Mouse (Mus musculus): ENCODE measurements around the gene Adamtsl2.

Adamtsl2 gene

DNA sequence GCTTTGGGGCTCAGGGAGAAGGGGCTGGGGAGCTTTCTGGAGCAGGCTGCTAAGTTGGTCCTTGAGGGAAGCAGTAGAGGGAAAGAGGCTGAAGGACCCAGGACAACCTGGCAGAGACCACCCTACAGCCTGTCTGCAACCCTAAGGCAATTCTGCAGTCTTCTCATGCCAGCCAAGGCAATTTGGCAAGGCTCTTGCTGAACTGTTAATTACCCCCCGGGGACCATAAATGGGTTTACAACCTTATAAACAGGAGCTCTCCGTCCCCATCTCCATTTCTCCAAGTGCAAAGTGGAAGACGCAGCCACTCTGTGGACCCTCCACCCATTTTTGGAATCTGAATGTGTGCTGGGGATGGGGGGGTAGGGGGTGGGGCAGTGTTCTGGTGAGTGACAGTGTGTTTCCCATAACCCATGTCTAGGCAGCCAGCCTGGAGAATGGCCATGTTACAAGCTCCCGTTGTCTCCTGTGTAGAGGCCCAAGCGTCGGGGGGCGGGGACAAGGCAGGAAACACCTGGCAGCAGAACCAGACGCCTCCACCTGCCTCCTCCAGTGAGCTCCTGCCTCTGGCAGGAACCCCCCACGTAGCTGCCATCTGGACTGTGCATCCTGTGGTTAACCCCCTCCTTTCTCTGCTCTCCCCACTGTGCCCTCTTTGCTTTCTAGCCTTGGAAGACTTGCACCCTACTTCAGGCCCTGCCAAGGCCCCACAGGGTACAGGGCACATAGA, 42.6 kb downstream of the Adamtsl2 start:
- peak; percentile 82 to 86 for DNase-seq

GRCm38 (mm10) chr2:27122578-27122977, 43.4 kb downstream of the Adamtsl2 start:
- peak; percentile 21 to 24 for DNase-seq

DNA sequence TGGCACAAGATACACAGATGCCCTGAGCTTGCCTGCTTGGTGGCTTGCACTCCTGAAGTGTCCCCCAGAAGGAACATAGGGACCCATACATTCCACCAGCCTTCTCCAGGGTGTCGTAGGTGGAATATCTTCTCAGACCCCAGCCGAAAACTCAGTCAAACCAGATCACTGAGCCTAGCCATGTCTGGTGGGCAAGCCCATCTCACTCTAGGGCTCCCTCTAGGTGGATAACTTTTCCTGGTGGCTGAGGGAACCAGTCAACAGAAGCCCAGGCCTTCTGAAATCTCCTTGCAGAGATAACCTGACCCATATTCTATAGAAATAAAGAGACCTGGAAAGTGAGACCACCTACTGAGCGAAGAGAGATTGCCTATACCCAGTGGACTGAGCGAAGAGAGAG, 43.9 kb downstream of the Adamtsl2 start:
- DNase-seq, result no peak

GRCm38 (mm10) chr2:27125979-27126378, 46.8 kb downstream of the Adamtsl2 start:
- peak; percentile 85 to 86 for DNase-seq

DNA sequence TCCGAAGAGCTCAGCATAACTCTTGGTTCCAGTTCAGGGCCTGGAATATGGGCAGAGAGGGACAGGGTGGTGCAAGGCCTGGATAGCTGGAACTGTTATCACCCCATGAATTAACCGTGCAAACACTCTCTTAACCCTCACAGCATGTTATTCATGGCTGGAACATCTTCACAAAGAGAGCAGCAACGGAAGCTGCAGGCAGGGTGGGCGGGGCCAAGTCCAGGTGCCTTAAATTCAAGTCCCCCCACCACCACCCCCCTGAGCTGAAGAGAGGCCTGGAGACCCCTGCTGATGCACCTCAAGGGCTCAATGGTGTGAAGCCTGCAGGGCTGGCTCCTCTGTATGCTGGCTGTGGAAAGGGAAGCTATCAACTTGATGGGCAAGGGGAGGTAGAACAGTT, 47.3 kb downstream of the Adamtsl2 start:
- DNase-seq, result no peak

GRCm38 (mm10) chr2:27128990-27129389, 49.8 kb downstream of the Adamtsl2 start:
- DNase-seq, result peak; percentile 26 to 27

DNA sequence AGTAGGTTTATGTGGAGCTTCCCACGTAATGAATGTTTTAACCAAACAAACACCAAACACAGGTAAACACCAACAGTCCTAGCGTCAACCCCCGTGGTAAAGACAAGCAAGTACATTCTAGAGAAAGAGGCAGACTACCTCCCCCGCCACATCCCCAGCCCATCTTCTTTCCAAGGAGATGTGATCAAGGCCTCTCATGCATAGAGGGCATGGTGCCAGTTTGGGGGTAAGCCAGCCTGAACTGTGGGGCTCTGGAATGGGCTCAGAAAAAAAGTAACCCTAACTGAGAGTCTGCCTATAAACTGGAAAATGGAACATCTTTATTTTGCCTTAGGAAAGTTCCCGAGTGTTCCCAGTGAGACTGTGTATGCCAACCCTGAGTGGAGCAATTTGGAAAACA, 56.8 kb downstream of the Adamtsl2 start:
- DNase-seq, result no peak

- no peak for DNase-seq
These were observed 57.2 kb downstream of the Adamtsl2 start for GRCm38 (mm10) chr2:27136336-27136735.

GRCm38 (mm10) chr2:27136789-27137188, 57.6 kb downstream of the Adamtsl2 start:
- DNase-seq, result no peak

- DNase-seq, result no peak
These were observed 59.2 kb downstream of the Adamtsl2 start for GRCm38 (mm10) chr2:27138356-27138755.

- DNase-seq, result peak; percentile 24 to 31
These were observed 62.9 kb downstream of the Adamtsl2 start, which contains the start of gene Fam163b for GRCm38 (mm10) chr2:27141950-27142693. TSS of gene Fam163b (minus strand) at chr2:27142491.

DNA sequence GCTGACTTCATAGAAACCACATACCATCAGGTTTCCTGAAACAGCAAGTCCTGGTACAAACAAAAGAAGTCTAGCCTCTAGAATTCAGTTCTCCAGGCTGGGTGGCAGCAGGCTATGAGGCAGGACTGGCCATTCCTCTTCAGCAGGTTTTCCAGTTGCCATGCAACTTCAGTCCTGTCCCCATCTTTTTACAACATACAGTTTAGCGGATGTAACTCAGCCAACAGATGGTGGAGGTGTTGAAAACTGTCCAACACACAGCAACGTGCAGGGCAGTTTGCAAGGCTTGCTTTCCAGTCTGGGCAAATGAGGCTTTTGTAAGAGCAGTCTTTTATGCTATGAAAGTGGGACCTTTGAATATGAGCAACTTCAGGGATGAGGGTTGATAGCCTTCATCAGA, 65.8 kb downstream of the Adamtsl2 start:
- DNase-seq, result no peak

DNA sequence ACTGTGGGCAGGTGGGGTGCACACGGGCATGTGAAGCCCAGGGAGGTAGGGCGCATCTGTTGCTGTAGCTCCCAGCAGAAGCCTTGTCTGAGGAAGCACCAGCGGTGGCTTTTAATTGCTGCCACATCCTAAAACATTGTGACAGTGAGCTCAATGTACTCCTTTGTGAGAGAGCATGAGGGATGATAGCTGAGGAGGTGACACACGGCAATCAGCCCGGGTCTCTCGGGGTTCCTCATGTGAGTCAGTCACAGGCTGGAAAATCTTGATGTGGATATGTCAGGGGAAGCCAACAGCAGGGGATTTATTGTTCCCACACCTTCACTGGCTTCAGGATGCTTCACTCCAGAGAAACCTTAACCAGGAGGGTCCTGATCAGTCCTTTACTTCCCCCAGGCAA, 67.7 kb downstream of the Adamtsl2 start:
- DNase-seq, result no peak

- no peak for DNase-seq
These were observed 70.3 kb downstream of the Adamtsl2 start for GRCm38 (mm10) chr2:27149457-27149856.

DNA sequence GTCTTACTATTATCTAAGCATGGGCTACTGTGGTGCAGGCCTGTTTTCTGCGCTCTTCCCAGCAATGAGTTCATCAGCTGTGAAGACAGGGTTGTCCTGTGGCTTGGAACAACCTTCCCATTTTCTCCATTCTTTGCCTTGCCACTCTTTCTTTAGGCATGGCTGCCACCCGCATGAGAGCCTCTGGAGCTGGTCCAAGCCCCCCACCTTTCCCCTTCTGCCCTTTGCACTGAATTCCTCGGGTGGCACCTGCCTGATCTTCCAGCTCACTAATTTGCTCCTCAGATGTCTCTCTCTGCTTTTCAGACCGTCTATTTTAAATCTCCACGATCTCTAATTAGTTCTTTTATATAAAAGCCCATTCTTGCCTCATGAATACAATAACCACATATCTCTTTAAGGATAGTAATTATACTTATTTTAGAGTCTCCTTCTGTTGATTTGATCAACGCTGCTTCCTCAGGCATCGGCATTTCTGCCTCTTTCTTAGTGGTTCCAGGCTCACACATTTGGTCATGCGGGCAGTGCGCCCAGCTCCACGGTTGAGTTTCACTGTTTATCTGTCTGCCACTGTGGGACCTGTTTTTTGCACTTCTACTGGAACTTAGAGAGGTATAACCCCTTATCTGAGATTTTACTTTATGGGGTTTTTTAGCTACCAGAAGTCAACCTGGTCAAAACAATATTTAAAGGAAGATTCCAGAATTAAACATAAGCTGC, 75.4 kb downstream of the Adamtsl2 start:
- DNase-seq, result no peak

DNA sequence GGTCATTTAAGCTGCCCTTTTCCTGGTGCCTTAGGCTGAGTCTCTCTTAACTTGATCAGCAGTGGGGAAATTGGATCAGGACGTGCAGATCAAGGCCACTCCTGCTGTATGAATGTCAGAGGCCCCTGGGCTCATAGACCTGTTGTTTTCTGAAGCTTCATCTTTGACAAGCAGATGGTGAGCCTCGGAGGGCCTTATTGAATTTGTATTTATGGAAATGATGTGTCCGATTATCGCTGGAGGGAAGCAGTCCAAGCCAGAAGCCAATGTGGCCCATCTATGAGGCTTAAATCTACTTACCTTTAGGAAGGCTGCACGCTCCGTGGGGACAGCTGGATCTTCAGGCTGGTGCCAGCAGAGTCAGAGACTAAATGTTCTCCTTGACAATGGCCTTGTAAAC, 77.4 kb downstream of the Adamtsl2 start:
- no peak for DNase-seq

Measured in B cell, adult 2 months (primary cell).